ENCODE assay signal across 14 mouse cellular contexts in the genomic region with DNA sequence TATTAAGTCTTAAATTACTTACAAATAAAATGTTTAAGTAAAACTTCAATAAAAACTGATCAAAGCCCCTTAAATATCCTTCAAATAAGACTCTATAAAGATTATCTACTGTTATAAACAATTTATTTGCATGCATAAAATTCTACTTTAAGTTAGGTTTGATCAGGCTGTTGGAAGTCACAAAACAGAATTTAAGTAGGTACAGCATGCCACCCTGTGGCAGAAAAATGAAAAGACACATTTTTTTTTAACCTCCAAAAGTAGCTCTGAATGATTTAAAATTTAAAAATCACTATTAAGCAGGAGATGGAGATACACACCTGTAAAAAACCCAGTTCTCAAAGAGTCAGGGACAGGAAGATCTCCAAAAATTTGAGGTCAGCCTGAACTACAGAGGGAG. TPM values are rescaled to one million over a fixed set of nuclear protein-coding genes. Genes with fewer than 3 reads are reported as not detected.
DNase-seq lines count a peak whose midpoint lies in the region; ATAC-seq lines count a peak whose summit lies in the region.
"Had no signal": no experiment of that assay in that cellular context is flagged by ENCODE, and none has a peak within 500 bp of the region (broad histone marks: within the 10 kb centered on the region; RNA-seq: fewer than 3 reads in every experiment).

No protein-coding gene starts in this region.

- no peak overlapping the region for H3K9ac ChIP-seq in kidney, embryonic 14.5 days (ENCODE audit: low read depth, low read length)
- H3K9ac ChIP-seq: limb, embryonic 15.5 days; midbrain, embryonic 12.5 days had no signal

- no peak overlapping the region for H3K27ac ChIP-seq in kidney, embryonic 14.5 days (ENCODE audit: low read depth, low read length)
- H3K27ac ChIP-seq: limb, embryonic 15.5 days; midbrain, embryonic 12.5 days had no signal

- no peak overlapping the region for H3K4me3 ChIP-seq in kidney, embryonic 14.5 days (ENCODE audit: low read length)
- H3K4me3 ChIP-seq: limb, embryonic 15.5 days; midbrain, embryonic 12.5 days had no signal

- no peak overlapping the region for H3K4me2 ChIP-seq in kidney, embryonic 14.5 days (replicated peaks; ENCODE audit: low read depth, low read length)
- H3K4me2 ChIP-seq: limb, embryonic 15.5 days; midbrain, embryonic 12.5 days had no signal

- H3K27me3 ChIP-seq in kidney, embryonic 14.5 days (ENCODE audit: control insufficient read depth, insufficient read depth, low read length): no peaks in the 10 kb centered on the region
- H3K27me3 ChIP-seq: limb, embryonic 15.5 days; midbrain, embryonic 12.5 days had no signal

- H3K9me3 ChIP-seq in kidney, embryonic 14.5 days (ENCODE audit: control insufficient read depth, low read length): no peaks in the 10 kb centered on the region
- H3K9me3 ChIP-seq: limb, embryonic 15.5 days; midbrain, embryonic 12.5 days had no signal

- peak; percentile 7 to 34 for DNase-seq in cerebellum, postnatal 14 days
- no peak for DNase-seq in cerebellum, postnatal 25 days
- peak; percentile 14 for DNase-seq in kidney, adult 9 months
- DNase-seq in A20 (ENCODE audit: low read depth, low spot score): peak; percentile 49
- no peak for DNase-seq in urinary bladder, adult 2 months (ENCODE audit: low spot score)
- no peak for DNase-seq in spleen, postnatal 36 days (ENCODE audit: low spot score in 2 of 2)

- ATAC-seq in kidney, embryonic 14.5 days (ENCODE audit: low FRiP score, low TSS enrichment): no peak
- ATAC-seq in common myeloid progenitor, adult 5-6 weeks (replicated peaks; ENCODE audit: low read depth, poor library complexity, severe bottlenecking): peak; percentile 68

- peaks cover 3% of the 10 kb centered on the region; the same call in 1 of the 2 replicates for H3K36me3 ChIP-seq in kidney, embryonic 14.5 days (ENCODE audit: control insufficient read depth, insufficient read depth, low read length)
- H3K36me3 ChIP-seq: limb, embryonic 15.5 days; midbrain, embryonic 12.5 days had no signal

- H3K4me1 ChIP-seq in kidney, embryonic 14.5 days (ENCODE audit: control insufficient read depth, insufficient read depth, low read length): no peaks in the 10 kb centered on the region
- H3K4me1 ChIP-seq: limb, embryonic 15.5 days; midbrain, embryonic 12.5 days had no signal

RNA-seq across cellular contexts. Expression of a gene that starts 33.0 kb away (rescaled TPM):
- not detected in 2 replicates for polyA plus RNA-seq in kidney, embryonic 14.5 days (2014; fragmentation: Nextera tagmentation; extraction: Ambion mirVana)
- total RNA-seq in common myeloid progenitor, adult 5-6 weeks (2017): not detected in 2 replicates
- polyA plus RNA-seq in urinary bladder, adult 2 months (2012; rRNA removed): 0.15 TPM in 1 of 2 replicates, not detected in the other
- total RNA-seq: adrenal gland, adult 18-20 months; hematopoietic stem cell, adult 5-6 weeks; layer of hippocampus, adult 18-20 months had no signal
- polyA plus RNA-seq: limb, embryonic 15.5 days; stomach, embryonic 16.5 days had no signal

RNA-seq across cellular contexts. Expression of a gene that starts 33.3 kb away (rescaled TPM):
- 25.1 and 25.8 TPM in 2 replicates for polyA plus RNA-seq in kidney, embryonic 14.5 days (2014; fragmentation: Nextera tagmentation; extraction: Ambion mirVana)
- 26.3 and 27.9 TPM in 2 replicates for total RNA-seq in common myeloid progenitor, adult 5-6 weeks (2017)
- polyA plus RNA-seq in urinary bladder, adult 2 months (2012; rRNA removed): 14.1 and 15.2 TPM in 2 replicates

Comparison
In these comparisons a context has a peak if more than half of its experiments do, and no peak if none do; other contexts are left out.
1. DNase-seq: peak in cerebellum, postnatal 14 days (2 of 2), kidney, adult 9 months (single experiment) and A20 (single experiment); none in cerebellum, postnatal 25 days (0 of 2), urinary bladder, adult 2 months (single experiment) and spleen, postnatal 36 days (0 of 2).